Mouse (Mus musculus) testis, adult 2 months (tissue): Measurements from ENCODE around the gene Tmem52b. TPM values are rescaled to one million over a fixed set of nuclear protein-coding genes. Genes with fewer than 3 reads are reported as not detected.

Source experiments
- H3K27ac ChIP-seq: fragments of 200-500 bp; 2 replicates; pipeline ENCODE4 v1.5.1; 2012; ENCODE audit warnings: low read depth, low read length; ENCODE audit not compliant: control insufficient read depth, insufficient read depth
- H3K27me3 ChIP-seq: fragments of 200-500 bp; 2 replicates; pipeline ENCODE4 v1.6.1; 2012; ENCODE audit warnings: mild to moderate bottlenecking, low read length, moderate library complexity; ENCODE audit not compliant: control insufficient read depth, insufficient read depth
- H3K36me3 ChIP-seq: fragments of 200-500 bp; 2 replicates; pipeline ENCODE4 v1.6.1; 2012; ENCODE audit warnings: mild to moderate bottlenecking, low read length; ENCODE audit not compliant: control insufficient read depth, insufficient read depth
- H3K4me1 ChIP-seq: fragments of 200-500 bp; 2 replicates; pipeline ENCODE4 v1.6.1; 2012; ENCODE audit warnings: low read length; ENCODE audit not compliant: control insufficient read depth, insufficient read depth
- H3K4me3 ChIP-seq: fragments of 200-500 bp; 2 replicates; pipeline ENCODE4 v1.5.1; 2012; ENCODE audit warnings: low read depth, mild to moderate bottlenecking, low read length, moderate library complexity, mixed read lengths; ENCODE audit not compliant: control insufficient read depth
- CTCF ChIP-seq: fragments of 200-500 bp; IDR thresholded peaks from 2 replicates; pipeline ENCODE4 v1.5.1; 2012; ENCODE audit warnings: low read depth, mild to moderate bottlenecking, inconsistent platforms, low read length, moderate library complexity; ENCODE audit not compliant: control insufficient read depth, insufficient read depth, insufficient replicate concordance
- POLR2A ChIP-seq: fragments of 200-500 bp; IDR thresholded peaks from 2 replicates; pipeline ENCODE4 v1.6.1; 2012; ENCODE audit warnings: low read depth, mild to moderate bottlenecking, inconsistent platforms, low read length, moderate library complexity; ENCODE audit not compliant: control insufficient read depth
- polyA plus RNA-seq: library from polyadenylated mRNA; depleted of rRNA; stranded (reverse); fragments of >200 nt; gene quantifications from 2 replicates; pipeline ENCODE4 v1.2.3, GENCODE M21; 2012

Gene Tmem52b
- polyA plus RNA-seq, 1 experiment = not detected

DNA sequence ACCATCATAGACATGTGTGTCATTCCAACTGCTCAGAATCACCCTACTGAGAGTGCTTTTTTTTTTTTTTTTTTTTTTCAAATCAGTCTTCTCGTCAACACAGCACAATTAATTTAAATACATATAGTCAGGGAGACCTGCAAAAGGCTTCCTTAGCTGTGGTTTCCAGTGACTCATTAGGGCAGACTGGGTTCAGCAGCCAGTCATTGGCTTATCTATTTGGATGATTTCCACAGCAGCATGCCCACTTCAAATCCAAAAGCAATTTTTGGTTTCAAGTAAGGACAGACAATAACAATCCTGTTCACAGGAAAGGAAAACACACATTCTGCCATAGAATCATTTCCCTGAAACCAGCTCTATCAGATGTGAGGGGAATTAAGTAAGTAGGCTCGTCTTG is 2.0 kb downstream of the Tmem52b start:
- Histone ChIP-seq H3K36me3 (no peaks in the 10 kb centered on the region), H3K27ac (no peak overlapping the region), H3K4me1 (peaks cover 3% of the 10 kb centered on the region; the same call in 1 of the 2 replicates), H3K27me3 (no peaks in the 10 kb centered on the region), H3K4me3 (no peak overlapping the region)
- TF ChIP-seq CTCF (no peak), POLR2A (no peak)

DNA sequence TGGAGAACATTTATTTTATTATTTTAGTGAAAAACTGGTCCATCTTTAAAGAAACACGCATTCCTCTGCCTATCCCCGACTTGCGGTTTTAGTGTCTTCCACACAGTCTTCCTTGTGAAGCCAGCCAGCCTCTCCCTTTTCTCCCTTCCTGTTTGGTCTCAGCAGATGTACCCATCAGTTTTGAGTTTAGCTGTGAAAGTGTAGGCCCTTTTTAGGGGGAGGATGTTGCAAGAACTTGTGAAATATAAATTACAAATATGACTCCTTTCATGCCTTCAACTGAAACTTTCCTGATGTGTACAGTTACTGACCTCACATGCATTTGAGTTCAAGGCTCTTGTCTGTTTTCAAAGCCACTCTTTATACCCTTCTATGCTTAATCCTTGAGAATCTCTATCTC is 2.7 kb downstream of the Tmem52b start:
- H3K4me1 ChIP-seq = peaks cover 3% of the 10 kb centered on the region; the same call in 1 of the 2 replicates
- H3K36me3 ChIP-seq = no peaks in the 10 kb centered on the region
- no peak overlapping the region for H3K27ac ChIP-seq
- no peaks in the 10 kb centered on the region for H3K27me3 ChIP-seq
- H3K4me3 ChIP-seq = no peak overlapping the region
- no peak for TF ChIP-seq POLR2A
- no peak for TF ChIP-seq CTCF

- H3K27ac ChIP-seq = no peak overlapping the region
- peaks cover 3% of the 10 kb centered on the region; the same call in 1 of the 2 replicates for H3K4me1 ChIP-seq
- no peaks in the 10 kb centered on the region for H3K36me3 ChIP-seq
- TF ChIP-seq POLR2A (no peak), CTCF (no peak)
- no peak overlapping the region for H3K4me3 ChIP-seq
- no peaks in the 10 kb centered on the region for H3K27me3 ChIP-seq
Measured at GRCm38 (mm10) chr6:129516388-129516787, 4.0 kb downstream of the Tmem52b start.

- Histone ChIP-seq H3K27me3 (no peaks in the 10 kb centered on the region), H3K4me1 (peaks cover 3% of the 10 kb centered on the region; the same call in 1 of the 2 replicates), H3K4me3 (no peak overlapping the region), H3K36me3 (no peaks in the 10 kb centered on the region), H3K27ac (no peak overlapping the region)
- no peak for TF ChIP-seq CTCF
- no peak for TF ChIP-seq POLR2A
Measured at GRCm38 (mm10) chr6:129517752-129518408, 5.5 kb downstream of the Tmem52b start.

DNA sequence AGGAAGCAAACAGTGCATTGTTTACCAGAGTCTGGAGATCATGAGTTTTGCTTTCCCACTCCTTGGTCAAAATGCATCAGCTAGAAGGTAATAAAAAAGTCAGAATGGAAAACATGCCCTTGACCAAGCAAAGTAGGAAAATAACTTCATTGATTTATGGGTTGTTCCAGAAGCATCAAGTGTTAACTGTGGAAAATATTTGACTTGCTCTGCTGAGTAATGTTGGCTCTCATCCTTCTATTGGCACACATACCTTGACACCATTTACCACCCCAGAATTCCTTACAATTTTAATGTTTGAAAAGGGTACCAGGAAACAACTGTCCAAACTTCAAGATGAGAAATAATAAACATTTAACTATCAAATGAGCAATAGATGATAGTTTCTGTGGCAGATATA is 13.7 kb downstream of the Tmem52b start:
- no peak overlapping the region for H3K27ac ChIP-seq
- no peaks in the 10 kb centered on the region for H3K36me3 ChIP-seq
- H3K4me1 ChIP-seq = no peaks in the 10 kb centered on the region
- no peak overlapping the region for H3K4me3 ChIP-seq
- TF ChIP-seq CTCF (no peak), POLR2A (no peak)
- H3K27me3 ChIP-seq = no peaks in the 10 kb centered on the region

DNA sequence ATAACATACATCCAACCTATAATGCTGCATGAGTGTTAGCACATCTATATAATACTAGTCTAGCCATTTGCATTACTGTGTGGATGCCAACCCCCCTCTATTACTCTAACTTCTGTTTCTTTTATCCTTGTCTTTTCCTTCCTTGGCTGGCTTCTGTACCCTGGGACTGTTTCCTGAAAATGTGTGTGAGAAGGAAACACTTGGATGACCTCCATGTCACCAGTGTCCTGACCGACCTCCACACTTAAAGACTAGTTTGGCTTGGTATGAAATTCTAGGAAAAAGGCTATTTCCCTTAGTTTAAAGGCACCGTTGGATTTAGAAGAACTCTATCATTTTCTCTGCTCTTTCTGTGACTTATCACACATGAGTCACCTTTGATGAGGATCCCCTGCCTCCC is 15.1 kb downstream of the Tmem52b start:
- Histone ChIP-seq H3K27me3 (no peaks in the 10 kb centered on the region), H3K4me1 (peaks cover under 1% of the 10 kb centered on the region; the same call in 1 of the 2 replicates), H3K36me3 (no peaks in the 10 kb centered on the region), H3K4me3 (no peak overlapping the region), H3K27ac (no peak overlapping the region)
- TF ChIP-seq CTCF (no peak), POLR2A (no peak)

DNA sequence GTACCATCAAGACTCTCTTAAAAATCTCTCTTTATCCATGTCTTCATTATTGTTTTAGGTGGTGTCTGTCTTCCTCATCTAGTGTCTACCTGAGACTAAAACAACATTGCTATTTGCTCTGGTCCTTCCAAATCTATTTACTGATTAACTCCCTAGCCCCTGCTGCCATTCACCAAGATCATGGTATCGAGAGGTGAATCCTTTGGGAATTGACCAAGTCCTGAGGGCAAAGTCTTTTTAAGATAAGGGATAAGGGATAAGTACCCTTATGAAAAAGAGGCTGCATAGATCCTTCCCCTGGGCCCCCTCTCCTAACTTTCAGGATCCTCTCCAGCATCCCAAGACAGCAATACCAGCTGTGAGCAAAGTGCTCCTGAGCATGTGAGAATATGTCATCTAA is 17.2 kb downstream of the Tmem52b start:
- no peak overlapping the region for H3K27ac ChIP-seq
- no peaks in the 10 kb centered on the region for H3K27me3 ChIP-seq
- TF ChIP-seq POLR2A (no peak), CTCF (no peak)
- H3K36me3 ChIP-seq = no peaks in the 10 kb centered on the region
- no peak overlapping the region for H3K4me3 ChIP-seq
- peaks cover 6% of the 10 kb centered on the region for H3K4me1 ChIP-seq
